Mouse (Mus musculus): Measurements from ENCODE around the gene Ppp1r12c. TPM values are rescaled to one million over a fixed set of nuclear protein-coding genes. Genes with fewer than 3 reads are reported as not detected.
"Not testable (repeated sequence)": the region's sequence is repeated elsewhere in the genome, so short reads cannot be mapped to it uniquely, and the experiment has no call there.

Ppp1r12c gene
- 10 to 100 TPM; 74.8 to 97.1 TPM for total RNA-seq (2021)

DNA sequence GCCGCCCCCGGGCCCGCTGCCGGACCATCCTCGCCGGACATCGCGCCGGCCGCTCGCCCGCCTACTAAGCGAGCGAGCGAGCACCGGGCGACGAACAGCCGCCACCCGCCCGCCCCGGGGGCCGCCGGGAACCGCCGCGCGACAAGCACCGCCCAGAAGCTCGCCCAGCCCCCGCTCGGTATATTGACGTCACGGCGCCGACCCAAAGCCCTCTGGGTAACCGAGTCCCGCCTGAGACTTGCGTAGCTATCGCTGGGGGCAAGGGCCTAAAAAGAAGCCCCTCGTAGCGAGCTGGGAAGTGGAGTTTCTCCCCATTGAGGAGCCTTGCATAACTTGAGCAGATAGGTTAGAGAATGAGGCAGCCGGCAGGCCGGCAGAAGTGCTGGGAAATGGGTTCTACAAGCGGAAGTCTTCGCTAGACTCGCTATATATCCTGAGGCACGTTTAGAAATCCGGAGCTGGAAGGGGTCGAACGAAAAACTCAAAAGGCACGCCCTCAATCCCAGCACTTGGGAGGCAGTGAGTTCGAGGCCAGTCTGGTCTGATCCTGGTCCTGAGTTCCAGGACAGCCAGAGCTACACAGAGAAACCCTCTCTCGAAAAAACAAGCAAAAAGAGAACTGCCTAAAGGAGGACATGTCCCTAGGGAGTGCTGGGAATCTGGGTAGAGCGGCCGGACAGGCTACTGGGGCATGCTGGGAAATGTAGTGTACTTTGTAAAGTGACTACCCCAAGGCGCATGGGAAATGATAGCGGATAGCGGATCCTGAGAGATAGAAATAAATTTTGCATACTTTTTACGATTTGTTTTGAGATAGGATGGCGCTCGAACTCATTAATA lies at the start of gene Ppp1r12c:
Gene Ppp1r12c (minus strand): TSS at position 123 of the 840 bp plus-strand sequence.
- peak; percentile 97 to 98 for DNase-seq
- intact Hi-C loops (cut with DNase I), result no loop called here

GRCm38 (mm10) chr7:4547221-4547641 lies 45.8 kb upstream of the Ppp1r12c start, which contains the start of gene Syt5:
Syt5 (minus strand) TSS chr7:4547541.
- no peak for DNase-seq
- intact Hi-C loops (cut with DNase I), result no loop called here

DNA sequence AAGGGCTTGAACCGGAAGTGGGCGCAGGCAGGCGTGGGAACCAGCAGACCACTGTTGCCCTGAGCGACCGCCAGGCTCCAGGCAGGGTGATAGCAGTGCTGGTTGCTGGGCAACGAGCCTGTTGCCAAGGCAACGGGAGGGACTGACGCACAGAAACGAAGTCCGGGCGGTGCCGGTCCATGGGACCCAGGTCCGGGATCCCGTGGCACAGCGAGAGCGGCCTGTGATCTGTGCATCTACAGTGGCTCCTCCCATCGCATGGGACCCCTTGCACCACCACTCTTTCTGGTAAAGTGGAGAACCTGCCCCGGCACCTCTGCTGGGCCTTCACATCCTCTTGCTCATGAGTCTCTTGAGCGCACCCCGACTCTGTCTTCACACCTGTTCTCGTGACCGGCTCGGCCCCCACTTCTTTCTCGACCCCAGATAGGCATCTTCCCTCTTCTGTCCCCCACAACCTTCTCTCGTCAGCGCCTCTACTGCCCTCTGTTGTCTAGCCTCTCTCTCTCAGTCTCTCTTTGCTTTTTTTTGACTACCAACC lies 45.2 kb upstream of the Ppp1r12c start:
- intact Hi-C loops (cut with DNase I), result no loop called here
- peak; percentile 68 for DNase-seq

DNA sequence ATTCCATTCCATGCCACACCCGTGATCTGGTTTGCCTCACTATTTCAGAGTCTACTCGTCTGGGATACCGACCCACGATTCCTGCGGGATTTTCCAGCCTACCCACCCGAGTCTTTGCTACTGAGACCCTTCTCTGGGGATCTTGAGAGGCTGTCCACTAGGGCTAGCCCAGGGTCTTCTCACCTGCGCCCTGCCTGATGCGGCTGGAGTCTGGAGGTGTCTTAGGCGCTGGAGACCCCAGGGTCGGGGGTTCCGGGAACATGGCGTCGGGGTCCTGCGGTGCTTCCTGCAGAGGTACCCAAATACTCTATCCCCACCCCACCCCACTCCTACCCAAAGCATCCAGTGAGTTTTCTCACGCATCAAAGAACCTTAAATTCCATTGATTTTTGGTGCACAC lies 44.6 kb upstream of the Ppp1r12c start:
- intact Hi-C loops (cut with DNase I), result no loop called here
- no peak for DNase-seq

- intact Hi-C loops (cut with DNase I), result no loop called here
- no peak for DNase-seq
Observed at GRCm38 (mm10) chr7:4542013-4542412, 40.5 kb upstream of the Ppp1r12c start.

DNA sequence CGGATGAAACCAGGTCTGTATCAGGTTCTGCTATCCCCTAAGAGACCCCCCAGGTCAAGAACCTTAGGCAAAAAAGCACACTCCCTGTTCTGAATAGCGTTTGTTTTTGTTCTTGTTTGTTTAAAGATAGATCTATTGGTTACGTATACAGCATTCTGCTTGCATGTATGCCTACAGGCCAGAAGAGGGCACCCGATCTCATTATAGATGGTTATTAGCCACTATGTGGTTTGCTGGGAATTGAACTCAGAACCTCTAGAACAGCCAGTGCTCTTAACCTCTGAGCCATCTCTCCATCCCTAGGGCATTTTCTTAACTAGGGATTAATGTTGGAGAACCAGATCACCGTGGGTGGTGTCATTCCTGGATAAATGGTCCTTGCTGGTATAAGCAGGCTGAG lies 39.9 kb upstream of the Ppp1r12c start:
- intact Hi-C loops (cut with DNase I), result no loop called here
- DNase-seq, result no peak

- intact Hi-C loops (cut with DNase I), result no loop called here
- no peak for DNase-seq
Observed at GRCm38 (mm10) chr7:4539019-4539418, 37.5 kb upstream of the Ppp1r12c start.

DNA sequence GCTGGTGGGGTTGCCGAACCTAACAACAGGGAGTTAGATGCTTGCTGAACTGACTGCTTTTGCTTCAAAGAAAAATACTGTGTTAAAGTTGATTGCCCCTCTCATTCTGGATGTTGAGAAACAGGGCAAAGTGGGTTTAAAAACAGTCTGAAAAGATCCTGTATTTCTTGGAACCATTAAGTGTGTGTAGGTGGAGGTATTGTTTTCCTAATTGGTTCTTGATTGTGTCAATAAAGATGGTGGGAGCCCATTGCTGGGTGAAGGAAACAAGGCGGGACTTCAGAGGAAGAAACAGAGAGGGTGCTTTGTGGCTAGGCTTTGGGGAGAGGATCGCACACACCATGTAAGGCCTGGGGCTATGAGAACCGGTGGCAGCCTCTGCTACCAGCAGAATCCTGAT lies 35.7 kb upstream of the Ppp1r12c start:
- no peak for DNase-seq
- intact Hi-C loops (cut with DNase I), result no loop called here

DNA sequence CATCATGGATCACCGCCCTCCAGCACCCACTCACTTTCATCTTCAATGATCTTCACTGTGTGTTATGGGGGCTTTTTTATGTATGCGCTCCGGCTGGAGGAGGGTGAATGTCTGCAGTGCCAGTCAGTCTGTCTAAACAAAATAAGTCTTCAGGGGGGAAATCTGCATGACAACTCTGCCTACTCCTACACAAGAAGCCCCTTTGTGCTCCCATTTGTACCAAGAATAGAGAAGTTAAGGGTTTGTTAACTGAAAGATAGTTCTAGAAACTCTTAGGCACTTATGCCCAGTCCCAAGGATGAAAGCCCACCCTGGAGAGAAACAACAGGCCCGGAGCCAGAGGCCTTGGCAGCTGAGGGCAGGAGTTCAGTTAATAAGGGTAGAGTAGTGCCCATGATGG lies 34.9 kb upstream of the Ppp1r12c start:
- DNase-seq, result no peak
- intact Hi-C loops (cut with DNase I), result no loop called here

GRCm38 (mm10) chr7:4532005-4532729 lies 30.7 kb upstream of the Ppp1r12c start, which contains the start of gene Dnaaf3:
Dnaaf3 (minus strand) TSS chr7:4532453.
- intact Hi-C loops (cut with DNase I), result no loop called here
- DNase-seq, result peak; percentile 81 to 82

- DNase-seq; intact Hi-C loops (cut with DNase I): not testable (repeated sequence)
Observed at GRCm38 (mm10) chr7:4530166-4530565, 28.7 kb upstream of the Ppp1r12c start.

DNA sequence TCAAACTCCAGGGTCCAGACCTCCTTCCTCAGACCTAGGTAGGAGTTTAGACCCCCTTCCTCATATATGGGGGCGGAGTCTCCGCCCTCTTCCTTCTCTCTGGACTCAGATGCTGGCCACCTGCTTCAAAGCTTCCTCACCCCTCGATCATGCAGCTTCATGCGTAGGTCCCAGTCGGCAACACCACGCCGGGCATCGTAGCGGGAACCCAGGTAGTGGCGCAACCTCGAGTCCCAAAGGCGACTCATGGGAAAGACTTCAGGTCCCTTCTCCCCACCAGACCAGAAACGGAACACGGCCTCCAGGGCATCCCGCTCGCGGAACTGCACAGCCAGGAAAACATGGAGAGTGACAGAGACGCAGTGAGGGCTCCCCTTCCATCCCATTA lies 25.8 kb upstream of the Ppp1r12c start:
- no peak for DNase-seq
- intact Hi-C loops (cut with DNase I), result loop anchor here (10.0 kb wide), 1 partner anchor 232 kb away; no protein-coding TSS in a partner anchor

DNA sequence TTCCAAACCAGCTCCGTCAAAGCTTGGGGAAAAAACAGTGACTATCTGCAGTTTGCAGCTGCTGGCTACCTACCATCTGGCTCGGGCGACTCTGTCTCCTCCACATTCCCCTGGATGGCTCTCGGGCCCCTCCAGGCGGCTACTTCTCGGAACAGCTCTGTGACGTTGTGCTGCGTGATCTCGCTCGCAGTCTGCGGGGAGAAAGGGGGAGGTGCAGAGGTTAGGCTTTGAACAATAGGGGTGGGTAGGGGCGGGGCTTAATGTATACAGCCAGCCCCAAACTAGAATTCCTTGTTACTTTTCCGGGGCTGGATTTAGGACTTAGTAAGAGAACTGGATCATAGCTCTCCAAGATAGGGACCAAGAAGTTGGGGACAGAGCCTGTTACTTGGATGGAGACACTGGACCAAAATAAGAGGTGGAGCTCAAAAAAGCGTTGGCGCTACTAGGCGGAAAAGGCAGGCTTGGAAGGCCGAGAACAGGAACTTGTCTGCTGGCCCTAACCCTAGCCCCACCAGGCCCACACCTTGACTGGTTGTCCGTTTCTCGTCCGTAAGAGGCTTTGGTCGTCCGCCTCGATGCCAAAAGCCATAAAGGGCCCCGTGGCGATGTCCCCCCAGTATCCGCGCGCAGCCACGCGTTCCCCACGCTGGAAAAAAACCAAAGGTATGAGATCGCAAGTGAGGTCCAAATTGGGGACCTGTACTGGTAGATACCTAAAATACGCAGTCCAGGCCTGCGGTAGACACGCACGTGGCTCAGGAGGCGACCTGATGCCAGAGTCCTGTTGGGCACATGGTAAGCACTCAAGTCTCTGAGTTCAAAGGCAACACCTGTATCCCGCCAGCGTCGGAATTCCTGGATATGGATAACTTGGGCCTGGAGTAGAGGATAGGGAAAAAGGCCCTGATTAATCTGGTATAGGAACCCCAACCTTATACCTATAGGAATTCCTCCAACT lies 25.1 kb upstream of the Ppp1r12c start:
- peak; percentile 89 to 92 for DNase-seq
- intact Hi-C loops (cut with DNase I), result loop anchor here (1.0 to 10.0 kb wide), 2 partner anchors 47 to 232 kb away; no protein-coding TSS in a partner anchor

GRCm38 (mm10) chr7:4524212-4524922 lies 22.9 kb upstream of the Ppp1r12c start, which contains the start of gene Tnni3:
Tnni3 (minus strand) TSS chr7:4524229.
- intact Hi-C loops (cut with DNase I), result loop anchor here (10.0 kb wide), 1 partner anchor 230 kb away; no protein-coding TSS in a partner anchor
- DNase-seq, result peak; percentile 71 to 83

GRCm38 (mm10) chr7:4523205-4524130 lies 22.0 kb upstream of the Ppp1r12c start:
- intact Hi-C loops (cut with DNase I), result loop anchor here (10.0 kb wide), 1 partner anchor 229 kb away; no protein-coding TSS in a partner anchor
- DNase-seq, result peak in 1 of 2 experiments; percentile 61

- intact Hi-C loops (cut with DNase I), result loop anchor here (10.0 kb wide), 1 partner anchor 227 kb away; no protein-coding TSS in a partner anchor
Observed at GRCm38 (mm10) chr7:4522292-4522691, 20.8 kb upstream of the Ppp1r12c start.

GRCm38 (mm10) chr7:4521231-4522003 lies 19.9 kb upstream of the Ppp1r12c start:
- DNase-seq, result peak; percentile 76 to 77
- intact Hi-C loops (cut with DNase I), result loop anchor here (10.0 kb wide), 1 partner anchor 227 kb away; no protein-coding TSS in a partner anchor

More at GRCm38 (mm10) chr7:4522292-4522691, 20.8 kb upstream of the Ppp1r12c start:
- DNase-seq, result peak; percentile 80 to 81
